Mouse (Mus musculus) left cerebral cortex, adult 2 months (tissue): ENCODE measurements around the gene Wdr62. TPM values are rescaled to one million over a fixed set of nuclear protein-coding genes. Genes with fewer than 3 reads are reported as not detected.

Experiments
- DNase-seq, 2 experiments: peaks; one replicate each; pipeline ENCODE4 v3.0.0; 2021 to 2022; ENCODE audit warnings: low spot score in 2 of 2, mixed read lengths in 1 of 2; ENCODE audit errors: extremely low spot score in 1 of 2
- H3K27ac ChIP-seq: fragments of 200-600 bp; 2 replicates; pipeline ENCODE4 v1.8.1; 2022
- H3K4me3 ChIP-seq: fragments of 200-600 bp; 2 replicates; pipeline ENCODE4 v1.8.1; 2022
- CTCF ChIP-seq: fragments of 200-600 bp; IDR thresholded peaks from 2 replicates; pipeline ENCODE4 v1.8.1; 2022; ENCODE audit warnings: antibody characterized with exemption, mild to moderate bottlenecking, moderate library complexity
- intact Hi-C: fragments of 180-260 bp; cut with DNase I; formaldehyde crosslinking; loops from one replicate; pipeline ENCODE4 v1.15.1; 2025
- total RNA-seq, 2 experiments: library from RNA; stranded (reverse); gene quantifications; 2 replicates each; pipeline ENCODE4 v1.2.3; 2021

The Wdr62 gene
- total RNA-seq, 2 experiments from 2014 or later = 1.0 to 1.6 TPM

- no peak for TF ChIP-seq CTCF
- DNase-seq = no peak
- H3K27ac ChIP-seq = no peak overlapping the region
- intact Hi-C loops = no loop called here
- H3K4me3 ChIP-seq = no peak overlapping the region
These were observed 37.9 kb upstream of the Wdr62 start for GRCm38 (mm10) chr7:30318142-30318541.

GRCm38 (mm10) chr7:30315559-30316529, 35.6 kb upstream of the Wdr62 start:
- DNase-seq = no peak
- no peak overlapping the region for H3K4me3 ChIP-seq
- H3K27ac ChIP-seq = no peak overlapping the region
- no peak for TF ChIP-seq CTCF
- intact Hi-C loops = no loop called here

GRCm38 (mm10) chr7:30314721-30315155, 34.5 kb upstream of the Wdr62 start, which contains the start of gene Syne4:
Gene Syne4, plus strand, starts transcription at chr7:30314807.
- Histone ChIP-seq H3K4me3 (no peak within 1 kb of the TSS), H3K27ac (no peak within 1 kb of the TSS)
- no peak for TF ChIP-seq CTCF
- no peak for DNase-seq
- intact Hi-C loops = no loop called here

- Histone ChIP-seq H3K4me3 (no peak overlapping the region), H3K27ac (no peak overlapping the region)
- no peak for TF ChIP-seq CTCF
- intact Hi-C loops = no loop called here
- DNase-seq = no peak
These were observed 33.6 kb upstream of the Wdr62 start for GRCm38 (mm10) chr7:30313666-30314320.

- intact Hi-C loops = no loop called here
- TF ChIP-seq CTCF = no peak
- no peak for DNase-seq
- no peak overlapping the region for H3K4me3 ChIP-seq
- no peak overlapping the region for H3K27ac ChIP-seq
These were observed 29.9 kb upstream of the Wdr62 start for GRCm38 (mm10) chr7:30310136-30310535.

- H3K27ac ChIP-seq = no peak overlapping the region
- no peak for TF ChIP-seq CTCF
- intact Hi-C loops = no loop called here
- DNase-seq = no peak
- H3K4me3 ChIP-seq = peak overlapping the region; percentile 72
These were observed 29.3 kb upstream of the Wdr62 start for GRCm38 (mm10) chr7:30309395-30310129.

GRCm38 (mm10) chr7:30308076-30309005, 28.1 kb upstream of the Wdr62 start, which contains the start of gene Alkbh6:
Gene Alkbh6, plus strand, starts transcription at chr7:30308717.
- intact Hi-C loops = no loop called here
- TF ChIP-seq CTCF = no peak; the same call in none of the 2 replicates
- peak; percentile 90 to 93 for DNase-seq
- peak within 1 kb of the TSS; percentile 72 for H3K4me3 ChIP-seq
- H3K27ac ChIP-seq = peak within 1 kb of the TSS; percentile 80

GRCm38 (mm10) chr7:30306083-30306779, 26.0 kb upstream of the Wdr62 start:
- no peak for DNase-seq
- Histone ChIP-seq H3K27ac (no peak overlapping the region), H3K4me3 (no peak overlapping the region)
- peak; percentile 58 for TF ChIP-seq CTCF
- intact Hi-C loops = no loop called here

GRCm38 (mm10) chr7:30300914-30301313, 20.7 kb upstream of the Wdr62 start:
- H3K27ac ChIP-seq = no peak overlapping the region
- intact Hi-C loops = no loop called here
- no peak overlapping the region for H3K4me3 ChIP-seq
- TF ChIP-seq CTCF = peak; percentile 75
- DNase-seq = no peak

GRCm38 (mm10) chr7:30297266-30297665, 17.0 kb upstream of the Wdr62 start:
- H3K27ac ChIP-seq = no peak overlapping the region
- intact Hi-C loops = no loop called here
- no peak for DNase-seq
- H3K4me3 ChIP-seq = no peak overlapping the region
- no peak for TF ChIP-seq CTCF
